ENCODE assay signal across 8 mouse cellular contexts in genomic region chr17:33493065-33493464, GRCm38 (mm10). TPM values are rescaled to one million over a fixed set of nuclear protein-coding genes. Genes with fewer than 3 reads are reported as not detected.
DNase-seq lines count a peak whose midpoint lies in the region; ATAC-seq and TF ChIP-seq lines count a peak whose summit lies in the region.

No protein-coding gene starts in this region.

- peak; percentile 77 for TF ChIP-seq CTCF in hindbrain, postnatal 0 days (IDR thresholded peaks at IDR 0.05; ENCODE audit: low read depth)
- TF ChIP-seq CTCF in E14TG2a.4 (conservative IDR thresholded peaks at IDR 0.05; ENCODE audit: low read length), result peak; percentile 87

- H3K4me1 ChIP-seq in hindbrain, postnatal 0 days (ENCODE audit: insufficient read depth, low read length), result no peaks in the 10 kb centered on the region
- H3K4me1 ChIP-seq in hindbrain, embryonic 12.5 days, result no peaks in the 10 kb centered on the region
- H3K4me1 ChIP-seq in E14TG2a.4 (replicated peaks; ENCODE audit: low read depth, low read length), result 0 out of 2 replicates have a peak, but pooled peaks cover 4% of the 10 kb centered on the region

- no peaks in the 10 kb centered on the region for H3K36me3 ChIP-seq in hindbrain, postnatal 0 days (ENCODE audit: insufficient read depth, low read length)
- no peaks in the 10 kb centered on the region for H3K36me3 ChIP-seq in hindbrain, embryonic 12.5 days
- no peaks in the 10 kb centered on the region for H3K36me3 ChIP-seq in E14TG2a.4 (ENCODE audit: insufficient read depth, low read length)

- H3K9me3 ChIP-seq in hindbrain, postnatal 0 days (ENCODE audit: low read length), result no peaks in the 10 kb centered on the region
- no peaks in the 10 kb centered on the region; the same call in 1 of the 2 replicates for H3K9me3 ChIP-seq in hindbrain, embryonic 12.5 days (replicated peaks)
- H3K9me3 ChIP-seq in E14TG2a.4 (ENCODE audit: low read length), result no peaks in the 10 kb centered on the region

- 65% methylated on average over 6 of the region's 6 CpGs for WGBS in hindbrain, postnatal 0 days
- WGBS in hindbrain, embryonic 12.5 days, result 67% methylated on average over 6 of the region's 6 CpGs

- H3K27me3 ChIP-seq in hindbrain, postnatal 0 days (ENCODE audit: insufficient read depth, low read length), result no peaks in the 10 kb centered on the region
- H3K27me3 ChIP-seq in hindbrain, embryonic 12.5 days, result no peaks in the 10 kb centered on the region; the same call in 1 of the 2 replicates
- peaks cover 8% of the 10 kb centered on the region; the same call in 1 of the 2 replicates for H3K27me3 ChIP-seq in E14TG2a.4 (ENCODE audit: insufficient read depth, low read length)

- H3K4me2 ChIP-seq in hindbrain, postnatal 0 days (ENCODE audit: low read depth, low read length), result no peak overlapping the region
- H3K4me2 ChIP-seq in hindbrain, embryonic 12.5 days (replicated peaks), result no peak overlapping the region

- DNase-seq in hindbrain, postnatal 0 days (ENCODE audit: low spot score), result peak; percentile 42
- DNase-seq in adrenal gland, postnatal 25 days, result peak; percentile 9
- DNase-seq in hindlimb bud, embryonic 11.5 days (ENCODE audit: extremely low spot score, low read depth, low spot score), result peak; percentile 20
- DNase-seq in ovary, postnatal 10 days (ENCODE audit: low spot score), result no peak

- no peak overlapping the region for H3K27ac ChIP-seq in hindbrain, postnatal 0 days
- no peak overlapping the region for H3K27ac ChIP-seq in hindbrain, embryonic 12.5 days

- no peak overlapping the region for H3K4me3 ChIP-seq in hindbrain, postnatal 0 days (ENCODE audit: low read length)
- no peak overlapping the region for H3K4me3 ChIP-seq in hindbrain, embryonic 12.5 days
- no peak overlapping the region for H3K4me3 ChIP-seq in E14TG2a.4 (replicated peaks; ENCODE audit: low read length)

- ATAC-seq in hindbrain, postnatal 0 days, result no peak
- no peak for ATAC-seq in hindbrain, embryonic 12.5 days (ENCODE audit: low FRiP score)
- ATAC-seq in monocyte, adult 5-6 weeks (replicated peaks; ENCODE audit: insufficient number of reproducible peaks, low FRiP score, low TSS enrichment, poor library complexity, severe bottlenecking), result peak; percentile 96
- ATAC-seq in frontal cortex, adult (ENCODE audit: low TSS enrichment), result no peak

- no peak overlapping the region for H3K9ac ChIP-seq in hindbrain, postnatal 0 days (replicated peaks; ENCODE audit: low read length)
- H3K9ac ChIP-seq in hindbrain, embryonic 12.5 days, result no peak overlapping the region

RNA-seq across cellular contexts. Expression of gene Adamts10, which starts 30.9 kb away (rescaled TPM):
- total RNA-seq in hindbrain, postnatal 0 days (2014; rRNA removed), result 49.3 and 56.4 TPM in 2 replicates
- polyA plus RNA-seq in hindbrain, postnatal 0 days (2015; fragmentation: Nextera tagmentation; extraction: Ambion mirVana), result 35.6 and 35.9 TPM in 2 replicates
- polyA plus RNA-seq in hindbrain, embryonic 12.5 days (2016; fragmentation: Nextera tagmentation; extraction: Ambion mirVana), result 67.1 and 73.8 TPM in 2 replicates
- total RNA-seq in adrenal gland, postnatal 25 days (2021), result 46.2 and 54.1 TPM in 2 replicates
- 71.1 to 159 TPM (median 83.0 TPM) in 3 replicates for total RNA-seq in monocyte, adult 5-6 weeks (2017)
